Mouse (Mus musculus) cerebellum, adult 2 months (tissue): ENCODE measurements around the gene Emp3. TPM values are rescaled to one million over a fixed set of nuclear protein-coding genes. Genes with fewer than 3 reads are reported as not detected.

Experiments
- DNase-seq, 2 experiments: peaks; one replicate each; pipeline ENCODE4 v3.0.0; 2021
- H3K27ac ChIP-seq: fragments of 200-500 bp; 2 replicates; pipeline ENCODE4 v1.5.1; 2012; ENCODE audit warnings: low read length, control low read depth, inconsistent platforms; ENCODE audit not compliant: insufficient read depth
- H3K27me3 ChIP-seq: fragments of 200-500 bp; 2 replicates; pipeline ENCODE4 v1.6.1; 2012; ENCODE audit warnings: inconsistent platforms, mild to moderate bottlenecking, low read length, moderate library complexity; ENCODE audit not compliant: control insufficient read depth, insufficient read depth
- H3K4me1 ChIP-seq: fragments of 200-500 bp; 2 replicates; pipeline ENCODE4 v1.6.1; 2011; ENCODE audit warnings: low read length; ENCODE audit not compliant: control insufficient read depth, insufficient read depth
- H3K4me3 ChIP-seq: fragments of 200-500 bp; replicated peaks from 2 replicates; pipeline ENCODE3; 2011; ENCODE audit warnings: mild to moderate bottlenecking, low read depth, low read length, control low read depth; ENCODE audit not compliant: insufficient read depth
- CTCF ChIP-seq: fragments of 200-500 bp; IDR thresholded peaks from 2 replicates; pipeline ENCODE4 v1.5.1; 2011; ENCODE audit warnings: low read depth, mild to moderate bottlenecking, control low read depth, low read length, moderate library complexity, borderline replicate concordance; ENCODE audit not compliant: insufficient read depth
- POLR2A ChIP-seq: fragments of 200-500 bp; IDR thresholded peaks from 2 replicates; pipeline ENCODE4 v1.6.1; 2011; ENCODE audit warnings: low read length, control low read depth, borderline replicate concordance; ENCODE audit not compliant: insufficient read depth
- WGBS: fragments of 180-500 bp; shearing (Covaris S2); methylation state at CpG from one replicate; pipeline ENCODE4 v1.1.7; 2018; 5-methylcytosine and 5-hydroxymethylcytosine counted together
- polyA plus RNA-seq: library from polyadenylated mRNA; depleted of rRNA; stranded (reverse); fragments of >200 nt; gene quantifications from 2 replicates; pipeline ENCODE4 v1.2.3, GENCODE M21; 2012

Gene Emp3
- polyA plus RNA-seq, 1 experiment: 5.4 TPM

GRCm38 (mm10) chr7:45919083-45919671 is 2.0 kb downstream of the Emp3 start:
- WGBS: 67% methylated on average over 14 of the region's 14 CpGs

GRCm38 (mm10) chr7:45917926-45918325 is 3.3 kb downstream of the Emp3 start:
- TF ChIP-seq POLR2A (no peak), CTCF (no peak)
- 58% methylated on average over 15 of the region's 15 CpGs for WGBS
- no peak overlapping the region for H3K4me3 ChIP-seq
- H3K27me3 ChIP-seq: no peaks in the 10 kb centered on the region
- no peak for DNase-seq
- no peak overlapping the region for H3K27ac ChIP-seq
- H3K4me1 ChIP-seq: no peaks in the 10 kb centered on the region

More at GRCm38 (mm10) chr7:45919083-45919671, 2.0 kb downstream of the Emp3 start:
- Histone ChIP-seq H3K27ac (no peak overlapping the region), H3K4me1 (no peaks in the 10 kb centered on the region), H3K4me3 (no peak overlapping the region), H3K27me3 (no peaks in the 10 kb centered on the region)
- no peak for DNase-seq
- TF ChIP-seq POLR2A: no peak
- TF ChIP-seq CTCF: peak; percentile 36

- WGBS: 44% methylated on average over 13 of the region's 13 CpGs
- TF ChIP-seq POLR2A (no peak), CTCF (no peak)
- Histone ChIP-seq H3K27me3 (no peaks in the 10 kb centered on the region), H3K27ac (no peak overlapping the region), H3K4me3 (no peak overlapping the region), H3K4me1 (no peaks in the 10 kb centered on the region)
- no peak for DNase-seq
Observed at GRCm38 (mm10) chr7:45917004-45917704, 4.0 kb downstream of the Emp3 start.

GRCm38 (mm10) chr7:45916056-45917003 is 4.9 kb downstream of the Emp3 start:
- H3K4me3 ChIP-seq: peak overlapping the region; percentile 11

GRCm38 (mm10) chr7:45915011-45915410 is 6.2 kb downstream of the Emp3 start:
- 87% methylated on average over 5 of the region's 5 CpGs for WGBS
- TF ChIP-seq CTCF: no peak
- no peak for TF ChIP-seq POLR2A
- Histone ChIP-seq H3K4me1 (no peaks in the 10 kb centered on the region), H3K27ac (no peak overlapping the region), H3K27me3 (no peaks in the 10 kb centered on the region), H3K4me3 (no peak overlapping the region)
- no peak for DNase-seq

More at GRCm38 (mm10) chr7:45916056-45917003, 4.9 kb downstream of the Emp3 start:
- WGBS: 34% methylated on average over 26 of the region's 26 CpGs
- DNase-seq: peak in 1 of 2 experiments; percentile 27
- Histone ChIP-seq H3K27me3 (no peaks in the 10 kb centered on the region), H3K27ac (peak overlapping the region; percentile 10; the same call in 1 of the 2 replicates), H3K4me1 (no peaks in the 10 kb centered on the region)
- TF ChIP-seq CTCF: no peak
- no peak for TF ChIP-seq POLR2A

- no peak for DNase-seq
- no peak overlapping the region for H3K4me3 ChIP-seq
- no peak overlapping the region for H3K27ac ChIP-seq
- H3K4me1 ChIP-seq: no peaks in the 10 kb centered on the region
- WGBS: 79% methylated on average over 6 of the region's 6 CpGs
- TF ChIP-seq POLR2A: no peak
- no peaks in the 10 kb centered on the region for H3K27me3 ChIP-seq
Observed at GRCm38 (mm10) chr7:45914067-45914466, 7.1 kb downstream of the Emp3 start.

- H3K4me1 ChIP-seq: no peaks in the 10 kb centered on the region
- WGBS: 95% methylated on average over 16 of the region's 16 CpGs
- TF ChIP-seq POLR2A (no peak), CTCF (no peak)
Observed at GRCm38 (mm10) chr7:45909145-45909544, 12.1 kb downstream of the Emp3 start.

More at GRCm38 (mm10) chr7:45909145-45909544, 12.1 kb downstream of the Emp3 start:
- DNase-seq: no peak
- H3K4me3 ChIP-seq: no peak overlapping the region
- H3K27me3 ChIP-seq: no peaks in the 10 kb centered on the region
- H3K27ac ChIP-seq: no peak overlapping the region
